Mouse (Mus musculus) megakaryocyte progenitor cell, adult 5-6 weeks (primary cell): ENCODE results near the gene Myo10. TPM values are rescaled to one million over a fixed set of nuclear protein-coding genes. Genes with fewer than 3 reads are reported as not detected.

ENCODE experiments used
- ATAC-seq: replicated peaks from 2 replicates; pipeline ENCODE4 v1.8.0; 2016; ENCODE audit warnings: mild to moderate bottlenecking, moderate TSS enrichment, inconsistent platforms; ENCODE audit not compliant: poor library complexity
- total RNA-seq, 2 experiments: library from RNA; stranded (forward) in 1 of 2; stranded (reverse) in 1 of 2; fragments of 157-497, 149-512 nt in 1 of 2; fragments of 200-1000 nt in 1 of 2; gene quantifications; 2 replicates each; pipeline versions ENCODE4 v1.2.3 to v1.2.4; 2015 to 2017

The Myo10 gene
- total RNA-seq, 2 experiments from 2014 or later: 2.9 to 3.8 TPM

DNA sequence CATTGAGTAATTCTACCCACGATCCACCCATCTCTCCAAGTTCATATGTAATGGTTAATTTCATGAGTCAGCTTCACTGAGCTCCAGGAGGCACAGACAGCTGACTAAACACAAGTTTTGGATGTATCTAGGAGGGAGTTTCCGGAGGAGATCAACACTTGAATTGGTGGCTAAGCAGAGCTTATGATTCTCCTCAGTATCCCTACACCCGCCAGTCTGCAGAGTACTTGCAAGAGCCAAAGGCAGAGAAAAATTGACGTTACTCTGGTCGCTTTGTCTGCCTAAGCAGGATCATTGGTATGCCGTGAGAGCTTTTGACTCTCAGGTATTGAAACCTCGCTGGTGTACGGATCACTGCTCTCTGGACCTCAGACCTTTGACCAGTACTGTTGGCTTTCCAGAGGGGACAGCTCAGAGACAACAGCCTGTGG lies 204.2 kb downstream of the Myo10 start:
- no peak for ATAC-seq

GRCm38 (mm10) chr15:25828464-25828863 lies 206.1 kb downstream of the Myo10 start:
- ATAC-seq: peak; percentile 85

DNA sequence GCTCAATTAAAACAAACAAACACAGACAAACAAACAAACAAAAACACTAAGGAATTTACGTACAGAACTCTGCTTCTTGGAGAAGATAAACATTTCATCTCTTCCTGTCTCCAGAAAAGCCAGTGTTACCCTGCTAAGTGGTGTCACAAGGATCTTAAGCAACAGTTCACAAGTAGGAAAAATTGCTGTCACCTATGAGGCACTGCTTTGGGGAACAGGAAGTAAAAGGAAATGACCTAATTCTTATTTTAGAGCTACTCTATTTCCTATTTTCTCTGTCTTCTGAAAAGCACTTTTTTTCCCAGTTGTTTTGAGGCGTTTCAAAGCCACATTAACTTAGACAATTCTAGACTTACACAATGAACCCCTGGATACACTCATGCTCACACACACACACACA lies 208.1 kb downstream of the Myo10 start:
- peak; percentile 51 for ATAC-seq

GRCm38 (mm10) chr15:25834282-25834681 lies 212.0 kb downstream of the Myo10 start:
- ATAC-seq: peak; percentile 42

- ATAC-seq: peak; percentile 50
Measured at GRCm38 (mm10) chr15:25834920-25835674, 212.8 kb downstream of the Myo10 start.

DNA sequence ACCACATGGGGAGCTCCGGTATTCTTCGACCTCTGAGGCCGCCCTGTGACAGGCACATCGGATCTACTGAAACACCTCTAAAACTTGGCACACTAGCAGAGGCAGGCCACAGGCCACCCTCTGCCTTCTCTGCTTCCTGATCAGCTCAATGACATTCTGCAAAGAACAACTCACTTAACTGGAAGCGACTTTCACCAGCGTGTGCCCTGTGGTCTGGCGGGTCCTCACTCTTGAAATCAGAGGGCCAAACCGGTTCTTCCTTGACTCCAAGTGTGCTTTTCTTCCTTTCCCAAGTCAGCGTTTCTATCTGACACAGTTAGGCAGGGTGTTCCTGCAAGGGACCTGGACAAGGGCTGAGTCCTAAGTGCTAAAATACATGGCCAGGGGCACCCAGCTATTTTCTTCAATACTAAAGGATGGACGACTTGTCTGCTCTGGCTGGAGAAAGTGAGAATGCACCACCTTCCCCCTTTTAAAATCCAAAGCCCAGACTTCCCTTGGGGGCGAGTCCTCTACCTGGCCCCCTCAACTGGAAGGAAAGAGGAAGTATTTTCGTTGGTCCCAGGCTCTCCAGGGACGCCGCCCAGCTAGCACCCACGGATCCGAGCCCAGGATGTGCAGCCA lies 220.2 kb downstream of the Myo10 start:
- peak; percentile 21; the same call in 1 of the 2 replicates for ATAC-seq

DNA sequence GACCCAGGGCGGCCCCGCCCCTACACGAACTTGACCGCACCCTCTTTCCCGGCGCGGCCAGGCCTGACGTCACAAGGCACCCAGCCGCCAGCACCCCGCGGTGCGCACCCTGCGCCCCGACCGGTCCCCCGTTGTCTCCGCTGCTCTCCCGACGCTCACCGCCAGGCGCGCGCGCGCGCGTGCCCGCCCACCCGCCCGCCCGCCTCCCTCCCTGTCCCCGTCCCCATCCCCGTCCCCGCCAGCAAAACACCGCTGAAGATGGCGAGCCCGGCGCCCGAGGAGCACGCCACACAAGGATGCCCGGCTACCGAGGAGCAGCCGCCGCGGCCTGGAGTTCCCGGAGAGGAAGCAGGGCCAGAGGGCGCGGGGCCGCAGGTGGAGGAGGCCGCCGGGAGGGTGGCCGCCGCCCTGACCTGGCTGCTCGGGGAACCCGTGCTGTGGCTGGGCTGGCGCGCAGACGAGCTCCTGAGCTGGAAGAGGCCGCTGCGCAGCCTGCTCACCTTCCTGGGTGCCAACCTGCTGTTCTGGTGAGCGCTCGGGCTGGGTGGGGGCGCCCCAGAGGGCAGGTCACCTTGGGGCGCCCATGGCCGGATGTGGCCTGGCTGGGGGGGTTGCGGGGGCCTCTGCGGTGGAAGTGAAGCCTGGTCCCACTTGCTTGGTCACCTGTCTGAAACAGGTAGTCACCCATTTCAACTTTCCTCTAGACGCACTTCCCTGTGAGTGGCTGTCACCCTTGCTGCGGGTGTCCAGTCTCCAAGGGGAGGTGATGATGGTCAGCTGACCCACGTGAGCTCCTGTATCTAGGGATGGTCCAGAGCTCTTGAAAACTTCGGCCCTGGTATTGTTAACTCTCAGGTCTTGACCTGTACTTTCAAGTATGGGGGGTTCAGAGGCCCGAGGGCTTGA lies 221.0 kb downstream of the Myo10 start, which contains the start of gene Retreg1:
Gene Retreg1, plus strand, starts transcription at position 95 of the 906 bp plus-strand sequence.
- peak; percentile 97 for ATAC-seq

GRCm38 (mm10) chr15:25844013-25844570 lies 221.8 kb downstream of the Myo10 start:
- ATAC-seq: no peak

DNA sequence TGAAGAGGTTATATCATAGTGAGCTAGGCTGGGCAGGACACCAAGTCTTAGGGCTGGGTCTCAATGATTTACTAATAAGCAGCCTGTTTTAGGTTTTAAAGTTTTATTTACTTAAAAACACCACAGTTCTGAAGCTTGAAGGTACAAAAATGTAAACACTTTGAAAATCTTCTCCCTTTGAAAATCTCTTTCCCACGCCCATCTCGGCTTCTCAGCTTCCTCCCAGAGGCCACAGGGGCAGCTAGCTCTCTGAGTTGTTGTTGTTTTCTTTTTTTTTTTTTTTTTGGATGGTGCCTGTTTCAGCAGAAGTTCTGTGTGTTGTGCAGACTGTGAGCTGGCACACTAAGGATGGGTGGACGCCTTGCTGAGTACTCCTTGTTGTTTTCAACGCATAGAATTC lies 222.4 kb downstream of the Myo10 start:
- no peak for ATAC-seq

DNA sequence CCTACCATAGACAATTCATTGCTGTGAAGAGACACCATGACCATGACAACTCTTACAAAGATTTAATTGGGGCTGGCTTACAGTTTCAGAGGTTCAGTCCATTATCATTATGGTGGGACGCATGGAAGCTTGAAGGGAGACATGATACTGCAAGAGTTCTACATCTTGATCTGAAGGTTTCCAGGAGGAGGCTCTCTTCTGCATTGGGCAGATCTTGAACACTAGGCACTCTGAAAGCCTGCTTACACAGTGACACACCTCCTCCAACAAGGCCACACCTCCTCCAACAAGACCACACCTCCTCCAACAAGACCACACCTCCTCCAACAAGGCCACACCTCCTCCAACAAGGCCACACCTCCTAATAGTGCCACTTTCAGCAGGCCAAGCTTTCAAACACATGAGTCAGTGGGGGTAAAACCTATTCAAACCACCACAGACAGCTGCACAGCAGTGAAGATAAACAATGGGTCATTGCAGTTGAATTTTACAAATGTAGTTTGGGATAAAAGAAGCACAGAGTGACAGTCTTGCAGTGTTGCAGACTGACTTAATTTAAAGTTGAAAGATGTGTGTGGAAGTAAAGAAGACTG lies 225.3 kb downstream of the Myo10 start:
- ATAC-seq: no peak

- no peak for ATAC-seq
Measured at GRCm38 (mm10) chr15:25850552-25850951, 228.2 kb downstream of the Myo10 start.

- ATAC-seq: no peak
Measured at GRCm38 (mm10) chr15:25854270-25854904, 232.1 kb downstream of the Myo10 start.

DNA sequence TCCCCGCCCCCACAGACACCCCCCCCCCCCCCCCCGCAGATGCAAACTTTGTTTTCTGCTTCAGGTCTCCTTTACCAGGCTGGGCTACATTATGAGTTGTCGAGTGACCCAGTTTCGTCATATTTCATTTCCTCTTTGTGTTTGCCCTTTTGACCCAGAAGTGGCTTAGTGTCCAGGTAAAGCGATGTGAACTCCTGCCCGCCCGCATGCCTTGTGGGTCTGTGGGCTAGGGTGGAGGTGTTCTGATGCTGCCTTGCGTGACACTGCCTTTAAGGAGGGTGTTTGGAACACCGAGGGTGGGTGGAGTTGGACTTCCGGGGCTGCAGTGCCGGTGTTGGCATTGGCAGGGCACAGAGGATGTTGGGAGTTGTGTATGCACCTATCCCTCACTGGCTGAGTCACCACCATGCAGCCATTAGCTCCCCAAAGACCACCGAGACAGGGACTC lies 236.3 kb downstream of the Myo10 start:
- ATAC-seq: peak; percentile 24

DNA sequence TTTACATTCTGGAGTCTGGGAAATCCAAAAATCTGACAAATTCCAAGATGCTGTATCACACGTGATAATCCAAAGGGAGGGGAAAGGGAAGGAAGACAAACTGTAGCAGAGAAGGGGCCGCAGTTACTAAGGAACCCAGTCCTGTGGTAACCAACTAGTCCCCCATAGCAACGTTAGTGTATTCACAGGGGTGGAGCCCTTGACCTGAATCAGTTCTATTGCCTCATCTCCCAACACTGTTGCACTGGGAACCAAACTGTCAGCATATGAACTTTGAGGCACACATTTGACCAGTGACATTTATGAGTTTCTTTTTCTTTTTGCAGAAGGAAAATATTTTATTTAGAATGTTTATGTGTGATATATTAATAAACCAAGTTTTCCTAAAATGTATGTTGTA lies 237.1 kb downstream of the Myo10 start:
- peak; percentile 73 for ATAC-seq

DNA sequence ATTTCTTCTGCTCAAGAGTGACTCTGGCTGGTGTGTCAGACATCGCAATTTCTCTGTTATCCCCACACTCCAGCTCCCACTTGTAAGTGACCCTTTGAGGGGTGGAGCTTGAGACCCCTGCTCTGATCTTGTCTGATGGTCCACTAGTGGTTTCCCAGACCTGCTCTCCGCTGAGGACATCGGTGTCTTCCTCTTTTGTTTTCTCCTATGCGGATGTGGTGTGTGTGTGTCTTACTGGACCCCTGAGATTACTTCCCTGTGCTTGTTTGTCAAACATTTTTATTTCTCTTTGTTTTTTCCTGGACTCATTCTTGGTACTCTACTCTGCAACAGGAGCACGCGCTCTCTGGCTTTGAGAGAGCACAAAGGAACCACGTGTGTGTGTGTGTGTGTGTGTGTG lies 239.6 kb downstream of the Myo10 start:
- ATAC-seq: peak; percentile 66

Other genes with a start within 250 kb of the Myo10 start
- 3.8 and 5.3 TPM in 2 replicates for gene Basp1, start 208.8 kb upstream of the Myo10 start, total RNA-seq (2015)
- 3.0 and 4.7 TPM in 2 replicates for gene Basp1, start 208.8 kb upstream of the Myo10 start, total RNA-seq (2017)
- gene Retreg1, start 220.7 kb downstream of the Myo10 start, total RNA-seq (2015): 34.5 and 37.8 TPM in 2 replicates
- 40.9 and 44.1 TPM in 2 replicates for gene Retreg1, start 220.7 kb downstream of the Myo10 start, total RNA-seq (2017)